Mouse (Mus musculus) kidney, adult 18-20 months (tissue): Measurements from ENCODE around the gene Wfs1.
"Not testable (repeated sequence)": the region's sequence is repeated elsewhere in the genome, so short reads cannot be mapped to it uniquely, and the experiment has no call there.

Experiments used
- DNase-seq: peaks from one replicate; pipeline ENCODE4 v3.0.0; 2021

Wfs1 gene

GRCm38 (mm10) chr5:36982271-36982670 is 6.7 kb downstream of the Wfs1 start:
- no peak for DNase-seq

- no peak for DNase-seq
Measured at GRCm38 (mm10) chr5:36979631-36980030, 9.4 kb downstream of the Wfs1 start.

- DNase-seq = no peak
Measured at GRCm38 (mm10) chr5:36979001-36979400, 10.0 kb downstream of the Wfs1 start.

GRCm38 (mm10) chr5:36977809-36978208 is 11.2 kb downstream of the Wfs1 start:
- no peak for DNase-seq

GRCm38 (mm10) chr5:36975336-36975735 is 13.7 kb downstream of the Wfs1 start:
- DNase-seq = no peak

GRCm38 (mm10) chr5:36971587-36971986 is 17.4 kb downstream of the Wfs1 start:
- no peak for DNase-seq

GRCm38 (mm10) chr5:36960501-36960900 is 28.5 kb downstream of the Wfs1 start:
- no peak for DNase-seq

- peak; percentile 72 for DNase-seq
Measured at GRCm38 (mm10) chr5:36958837-36959236, 30.2 kb downstream of the Wfs1 start.

GRCm38 (mm10) chr5:36955366-36955765 is 33.6 kb downstream of the Wfs1 start:
- peak; percentile 26 for DNase-seq

GRCm38 (mm10) chr5:36952311-36952710 is 36.7 kb downstream of the Wfs1 start:
- DNase-seq = no peak

GRCm38 (mm10) chr5:36950871-36951270 is 38.1 kb downstream of the Wfs1 start:
- DNase-seq = no peak

- DNase-seq = peak; percentile 77
Measured at GRCm38 (mm10) chr5:36948831-36949230, 40.2 kb downstream of the Wfs1 start.

- DNase-seq = peak; percentile 31
Measured at GRCm38 (mm10) chr5:36946445-36946844, 42.6 kb downstream of the Wfs1 start.

- DNase-seq = no peak
Measured at GRCm38 (mm10) chr5:36945713-36946112, 43.3 kb downstream of the Wfs1 start.

GRCm38 (mm10) chr5:36945102-36945701 is 43.8 kb downstream of the Wfs1 start:
- DNase-seq = no peak

GRCm38 (mm10) chr5:36944552-36944951 is 44.5 kb downstream of the Wfs1 start:
- no peak for DNase-seq

- DNase-seq = no peak
Measured at GRCm38 (mm10) chr5:36942446-36942845, 46.6 kb downstream of the Wfs1 start.

GRCm38 (mm10) chr5:36938991-36939390 is 50.0 kb downstream of the Wfs1 start:
- DNase-seq = not testable (repeated sequence)

- no peak for DNase-seq
Measured at GRCm38 (mm10) chr5:36938021-36938420, 51.0 kb downstream of the Wfs1 start.

- no peak for DNase-seq
Measured at GRCm38 (mm10) chr5:36936548-36936947, 52.5 kb downstream of the Wfs1 start.

- no peak for DNase-seq
Measured at GRCm38 (mm10) chr5:36935486-36936473, 53.2 kb downstream of the Wfs1 start.

GRCm38 (mm10) chr5:36933383-36933782 is 55.6 kb downstream of the Wfs1 start:
- DNase-seq = no peak

GRCm38 (mm10) chr5:36929376-36929775 is 59.6 kb downstream of the Wfs1 start:
- no peak for DNase-seq

- DNase-seq = no peak
Measured at GRCm38 (mm10) chr5:36928701-36929100, 60.3 kb downstream of the Wfs1 start.
